Mouse (Mus musculus) midbrain, embryonic 15.5 days (tissue): Measurements from ENCODE around the gene Spock1. TPM values are rescaled to one million over a fixed set of nuclear protein-coding genes. Genes with fewer than 3 reads are reported as not detected.
"Not testable (repeated sequence)": the region's sequence is repeated elsewhere in the genome, so short reads cannot be mapped to it uniquely, and the experiment has no call there.

ENCODE experiments used
- ATAC-seq: fragments of 200-750 bp; cut with Nextera tagmentation; replicated peaks from 2 replicates; pipeline ENCODE4 v1.8.0; 2017; ENCODE audit warnings: moderate TSS enrichment
- H3K27ac ChIP-seq: fragments of 300-500 bp; sonication (generic); 2 replicates; pipeline ENCODE4 v1.5.1; 2015; ENCODE audit warnings: mild to moderate bottlenecking, inconsistent platforms
- H3K27me3 ChIP-seq: fragments of 300-500 bp; sonication (generic); replicated peaks from 2 replicates; pipeline ENCODE4 v1.6.1; 2015; ENCODE audit warnings: inconsistent platforms
- H3K36me3 ChIP-seq: fragments of 300-500 bp; sonication (generic); replicated peaks from 2 replicates; pipeline ENCODE4 v1.6.1; 2015; ENCODE audit warnings: inconsistent platforms
- H3K4me1 ChIP-seq: fragments of 300-500 bp; sonication (generic); 2 replicates; pipeline ENCODE4 v1.6.1; 2015; ENCODE audit warnings: inconsistent platforms
- H3K4me2 ChIP-seq: fragments of 300-500 bp; sonication (generic); 2 replicates; pipeline ENCODE4 v1.6.1; 2015; ENCODE audit warnings: inconsistent platforms, mild to moderate bottlenecking, moderate library complexity
- H3K4me3 ChIP-seq: fragments of 300-500 bp; sonication (generic); 2 replicates; pipeline ENCODE4 v1.5.1; 2015; ENCODE audit warnings: mild to moderate bottlenecking, inconsistent platforms
- H3K9ac ChIP-seq: fragments of 300-500 bp; sonication (generic); 2 replicates; pipeline ENCODE4 v1.6.1; 2015; ENCODE audit warnings: mild to moderate bottlenecking, inconsistent platforms
- H3K9me3 ChIP-seq: fragments of 300-500 bp; sonication (generic); 2 replicates; pipeline ENCODE4 v1.6.1; 2016; ENCODE audit warnings: inconsistent platforms
- WGBS: fragments of 180-500 bp; shearing (Covaris S2); methylation state at CpG from one replicate; pipeline ENCODE4 v1.1.7; 2015; ENCODE audit warnings: mixed read lengths; 5-methylcytosine and 5-hydroxymethylcytosine counted together
- polyA plus RNA-seq: library from polyadenylated mRNA; unstranded; fragments of >200 nt; fragmentation: Nextera tagmentation; extraction: Ambion mirVana; gene quantifications from 2 replicates; pipeline ENCODE4 v1.2.1, GENCODE M21; 2015

Spock1 gene
- polyA plus RNA-seq, 1 experiment from 2014 or later = 71.0 TPM

GRCm38 (mm10) chr13:57604437-57604836 lies 303.7 kb downstream of the Spock1 start:
- Histone ChIP-seq H3K27me3 (peaks cover 9% of the 10 kb centered on the region; the same call in 1 of the 2 replicates), H3K9me3 (0 out of 2 replicates have a peak, but pooled peaks cover 5% of the 10 kb centered on the region), H3K4me2 (no peak overlapping the region), H3K4me3 (no peak overlapping the region), H3K27ac (no peak overlapping the region), H3K9ac (no peak overlapping the region), H3K36me3 (no peaks in the 10 kb centered on the region), H3K4me1 (peaks cover 10% of the 10 kb centered on the region; the same call in 1 of the 2 replicates)
- 60% methylated on average over 3 of the region's 3 CpGs for WGBS
- ATAC-seq = no peak

GRCm38 (mm10) chr13:57603226-57603625 lies 304.9 kb downstream of the Spock1 start:
- H3K4me3 ChIP-seq = no peak overlapping the region
- no peak overlapping the region for H3K9ac ChIP-seq
- H3K36me3 ChIP-seq = no peaks in the 10 kb centered on the region
- WGBS = 18% methylated on average over 8 of the region's 8 CpGs
- H3K4me2 ChIP-seq = no peak overlapping the region
- no peaks in the 10 kb centered on the region for H3K9me3 ChIP-seq
- no peak for ATAC-seq
- H3K4me1 ChIP-seq = peaks cover 10% of the 10 kb centered on the region; the same call in 1 of the 2 replicates
- peaks cover 9% of the 10 kb centered on the region; the same call in 1 of the 2 replicates for H3K27me3 ChIP-seq
- H3K27ac ChIP-seq = no peak overlapping the region

GRCm38 (mm10) chr13:57595761-57596051 lies 312.4 kb downstream of the Spock1 start:
- WGBS = 59% methylated on average over 6 of the region's 6 CpGs
- peak overlapping the region; percentile 22 for H3K4me2 ChIP-seq
- no peaks in the 10 kb centered on the region for H3K36me3 ChIP-seq
- H3K4me1 ChIP-seq = peaks cover 24% of the 10 kb centered on the region
- peaks cover 2% of the 10 kb centered on the region; the same call in 1 of the 2 replicates for H3K27me3 ChIP-seq
- peak overlapping the region; percentile 83 for H3K27ac ChIP-seq
- H3K9ac ChIP-seq = 0 out of 2 replicates have a peak overlapping the region, but pooled peaks have one; percentile 4
- H3K9me3 ChIP-seq = no peaks in the 10 kb centered on the region
- H3K4me3 ChIP-seq = no peak overlapping the region
- no peak for ATAC-seq

GRCm38 (mm10) chr13:57595032-57595760 lies 312.9 kb downstream of the Spock1 start:
- H3K36me3 ChIP-seq = no peaks in the 10 kb centered on the region
- ATAC-seq = peak; percentile 88
- peaks cover 2% of the 10 kb centered on the region; the same call in 1 of the 2 replicates for H3K27me3 ChIP-seq
- 0 out of 2 replicates have a peak overlapping the region, but pooled peaks have one; percentile 4 for H3K9ac ChIP-seq
- no peak overlapping the region for H3K4me3 ChIP-seq
- peaks cover 24% of the 10 kb centered on the region for H3K4me1 ChIP-seq
- WGBS = 25% methylated on average over 15 of the region's 15 CpGs
- no peaks in the 10 kb centered on the region for H3K9me3 ChIP-seq
- peak overlapping the region; percentile 22 for H3K4me2 ChIP-seq
- peak overlapping the region; percentile 83 for H3K27ac ChIP-seq

- Histone ChIP-seq H3K27ac (peak overlapping the region; percentile 69), H3K4me1 (peaks cover 15% of the 10 kb centered on the region)
- not testable (repeated sequence) for H3K4me2 ChIP-seq, H3K36me3 ChIP-seq, H3K4me3 ChIP-seq, H3K9me3 ChIP-seq, H3K27me3 ChIP-seq, ATAC-seq, H3K9ac ChIP-seq
- WGBS = 87% methylated on average over 4 of the region's 4 CpGs
Observed at GRCm38 (mm10) chr13:57589338-57589914, 318.7 kb downstream of the Spock1 start.

- no peaks in the 10 kb centered on the region for H3K27me3 ChIP-seq
- no peaks in the 10 kb centered on the region for H3K9me3 ChIP-seq
- no peak overlapping the region for H3K4me2 ChIP-seq
- no peak overlapping the region for H3K9ac ChIP-seq
- H3K36me3 ChIP-seq = no peaks in the 10 kb centered on the region
- WGBS = 11% methylated on average over 10 of the region's 10 CpGs
- no peak overlapping the region for H3K4me3 ChIP-seq
- peaks cover 13% of the 10 kb centered on the region for H3K4me1 ChIP-seq
- peak; percentile 71; the same call in 1 of the 2 replicates for ATAC-seq
- H3K27ac ChIP-seq = peak overlapping the region; percentile 69
Observed at GRCm38 (mm10) chr13:57588558-57589273, 319.4 kb downstream of the Spock1 start.

- no peak overlapping the region for H3K4me3 ChIP-seq
- WGBS = 56% methylated on average over 3 of the region's 3 CpGs
Observed at GRCm38 (mm10) chr13:57585131-57585530, 323.0 kb downstream of the Spock1 start.

GRCm38 (mm10) chr13:57582314-57582976 lies 325.7 kb downstream of the Spock1 start:
- no peaks in the 10 kb centered on the region for H3K27me3 ChIP-seq
- H3K27ac ChIP-seq = 0 out of 2 replicates have a peak overlapping the region, but pooled peaks have one; percentile 27
- H3K4me3 ChIP-seq = no peak overlapping the region
- peak; percentile 75 for ATAC-seq
- H3K4me2 ChIP-seq = no peak overlapping the region
- no peaks in the 10 kb centered on the region for H3K36me3 ChIP-seq
- H3K9ac ChIP-seq = no peak overlapping the region
- H3K9me3 ChIP-seq = no peaks in the 10 kb centered on the region
- 54% methylated on average over 12 of the region's 12 CpGs for WGBS
- peaks cover 6% of the 10 kb centered on the region for H3K4me1 ChIP-seq

More at GRCm38 (mm10) chr13:57585131-57585530, 323.0 kb downstream of the Spock1 start:
- no peaks in the 10 kb centered on the region for H3K27me3 ChIP-seq
- ATAC-seq = no peak
- H3K27ac ChIP-seq = no peak overlapping the region
- H3K9ac ChIP-seq = no peak overlapping the region
- H3K36me3 ChIP-seq = no peaks in the 10 kb centered on the region
- no peaks in the 10 kb centered on the region for H3K9me3 ChIP-seq
- H3K4me2 ChIP-seq = no peak overlapping the region
- peaks cover 19% of the 10 kb centered on the region for H3K4me1 ChIP-seq

GRCm38 (mm10) chr13:57577541-57578244 lies 330.4 kb downstream of the Spock1 start:
- no peak for ATAC-seq
- Histone ChIP-seq H3K27me3 (no peaks in the 10 kb centered on the region), H3K4me2 (no peak overlapping the region), H3K4me3 (no peak overlapping the region), H3K9me3 (no peaks in the 10 kb centered on the region), H3K36me3 (no peaks in the 10 kb centered on the region), H3K27ac (no peak overlapping the region), H3K9ac (no peak overlapping the region), H3K4me1 (peaks cover 6% of the 10 kb centered on the region)
- 96% methylated on average over 5 of the region's 5 CpGs for WGBS

GRCm38 (mm10) chr13:57573501-57573900 lies 334.6 kb downstream of the Spock1 start:
- WGBS = 52% methylated on average over 4 of the region's 4 CpGs
- Histone ChIP-seq H3K36me3 (no peaks in the 10 kb centered on the region), H3K27me3 (no peaks in the 10 kb centered on the region), H3K9ac (no peak overlapping the region), H3K4me2 (no peak overlapping the region), H3K4me1 (no peaks in the 10 kb centered on the region), H3K4me3 (no peak overlapping the region), H3K27ac (no peak overlapping the region), H3K9me3 (no peaks in the 10 kb centered on the region)
- no peak for ATAC-seq

- H3K4me3 ChIP-seq = no peak overlapping the region
- no peaks in the 10 kb centered on the region for H3K9me3 ChIP-seq
- H3K27ac ChIP-seq = no peak overlapping the region
- H3K4me2 ChIP-seq = no peak overlapping the region
- WGBS = 91% methylated on average over 8 of the region's 8 CpGs
- no peaks in the 10 kb centered on the region for H3K4me1 ChIP-seq
- no peak overlapping the region for H3K9ac ChIP-seq
- no peaks in the 10 kb centered on the region for H3K36me3 ChIP-seq
- no peaks in the 10 kb centered on the region for H3K27me3 ChIP-seq
- ATAC-seq = no peak
Observed at GRCm38 (mm10) chr13:57568404-57568803, 339.7 kb downstream of the Spock1 start.
